Mouse (Mus musculus) spleen, postnatal 36 days (tissue): Measurements from ENCODE around the gene Ahnak.
"Not testable (repeated sequence)": the region's sequence is repeated elsewhere in the genome, so short reads cannot be mapped to it uniquely, and the experiment has no call there.

Experiments used
- DNase-seq, 2 experiments: peaks; one replicate each; pipeline ENCODE4 v3.0.0; 2022; ENCODE audit warnings: low spot score in 2 of 2, mixed read lengths in 1 of 2

The Ahnak gene

DNA sequence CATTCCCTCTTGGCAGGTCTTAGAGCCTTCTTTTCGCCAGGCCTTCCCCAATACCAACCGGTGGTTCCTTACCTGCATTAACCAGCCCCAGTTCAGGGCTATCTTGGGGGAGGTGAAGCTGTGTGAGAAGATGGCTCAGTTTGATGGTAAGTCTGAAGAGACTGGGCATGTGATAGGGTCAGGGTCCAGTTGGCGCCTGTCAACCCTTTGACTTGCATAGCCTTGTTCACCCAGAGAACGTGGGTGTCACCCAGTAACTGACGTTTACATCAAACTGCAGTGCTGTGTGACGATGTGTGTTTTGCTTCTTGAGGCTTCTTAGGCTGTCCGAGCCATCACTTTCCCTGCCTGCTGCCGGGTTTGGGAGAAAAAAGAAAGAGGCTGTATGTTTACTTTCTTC, 16.6 kb upstream of the Ahnak start:
- not testable (repeated sequence) for DNase-seq

DNA sequence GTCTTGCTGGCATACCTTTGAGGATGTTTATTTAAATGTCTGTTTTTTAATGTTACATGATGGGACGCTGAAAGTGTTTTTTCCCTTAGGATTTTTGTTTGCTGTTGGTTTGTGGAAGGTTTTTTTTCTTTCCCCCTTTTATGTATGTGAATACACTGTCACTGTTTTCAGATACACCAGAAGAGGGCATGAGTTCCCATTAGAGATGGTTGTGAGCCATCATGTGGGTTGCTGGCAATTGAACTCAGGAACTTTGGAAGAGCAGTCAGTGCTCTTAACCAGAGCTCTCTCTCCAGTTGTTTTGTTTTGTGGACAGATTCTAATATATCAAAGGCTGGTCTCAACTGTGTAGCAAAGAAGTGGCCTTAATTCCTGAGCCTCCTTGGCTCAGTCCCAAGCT, 14.4 kb upstream of the Ahnak start:
- DNase-seq: no peak

GRCm38 (mm10) chr19:8975491-8975890, 13.6 kb upstream of the Ahnak start:
- DNase-seq: no peak

DNA sequence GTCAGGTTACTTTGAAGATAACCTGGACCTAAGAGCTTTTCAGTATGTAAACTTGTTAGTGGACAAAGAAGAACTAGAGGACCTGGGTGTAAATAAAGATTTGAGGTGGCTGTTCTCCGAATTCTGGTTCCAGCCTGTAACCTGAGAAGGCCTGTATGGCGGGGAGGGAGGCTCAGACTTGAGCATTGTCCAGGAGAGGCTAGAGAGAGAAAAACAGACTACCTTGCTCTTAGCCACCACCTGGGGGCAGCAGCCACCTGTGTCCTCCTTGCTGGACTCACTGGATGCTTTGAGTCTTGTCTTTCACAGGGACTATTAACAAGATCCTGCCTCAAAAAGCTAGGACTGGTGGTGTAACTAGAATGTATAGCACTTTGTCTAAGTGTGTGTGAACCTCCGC, 12.5 kb upstream of the Ahnak start:
- no peak for DNase-seq

DNA sequence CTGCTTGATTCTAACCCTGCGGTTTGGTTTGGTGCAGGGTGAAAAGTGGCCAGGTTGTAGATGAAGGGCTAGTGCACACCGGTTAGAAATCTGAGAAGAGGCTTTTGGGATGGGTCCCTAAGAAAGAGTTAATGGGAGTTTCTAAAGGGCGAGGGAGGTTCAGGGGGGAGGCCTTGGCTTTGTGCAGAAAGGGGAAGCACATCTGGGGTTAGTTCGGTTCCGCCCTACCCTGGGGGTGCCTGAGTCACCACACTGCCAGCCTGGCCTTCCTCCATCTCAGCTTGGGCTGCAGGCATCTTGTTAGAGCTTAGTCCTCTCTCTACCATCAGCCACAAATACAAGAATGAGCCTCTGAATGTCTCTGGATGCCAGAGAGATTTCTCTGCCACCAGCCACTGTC, 8.3 kb upstream of the Ahnak start:
- peak; percentile 70 to 71 for DNase-seq

- peak in 1 of 2 experiments; percentile 43 for DNase-seq
These were observed 7.5 kb upstream of the Ahnak start for GRCm38 (mm10) chr19:8981450-8982168.

DNA sequence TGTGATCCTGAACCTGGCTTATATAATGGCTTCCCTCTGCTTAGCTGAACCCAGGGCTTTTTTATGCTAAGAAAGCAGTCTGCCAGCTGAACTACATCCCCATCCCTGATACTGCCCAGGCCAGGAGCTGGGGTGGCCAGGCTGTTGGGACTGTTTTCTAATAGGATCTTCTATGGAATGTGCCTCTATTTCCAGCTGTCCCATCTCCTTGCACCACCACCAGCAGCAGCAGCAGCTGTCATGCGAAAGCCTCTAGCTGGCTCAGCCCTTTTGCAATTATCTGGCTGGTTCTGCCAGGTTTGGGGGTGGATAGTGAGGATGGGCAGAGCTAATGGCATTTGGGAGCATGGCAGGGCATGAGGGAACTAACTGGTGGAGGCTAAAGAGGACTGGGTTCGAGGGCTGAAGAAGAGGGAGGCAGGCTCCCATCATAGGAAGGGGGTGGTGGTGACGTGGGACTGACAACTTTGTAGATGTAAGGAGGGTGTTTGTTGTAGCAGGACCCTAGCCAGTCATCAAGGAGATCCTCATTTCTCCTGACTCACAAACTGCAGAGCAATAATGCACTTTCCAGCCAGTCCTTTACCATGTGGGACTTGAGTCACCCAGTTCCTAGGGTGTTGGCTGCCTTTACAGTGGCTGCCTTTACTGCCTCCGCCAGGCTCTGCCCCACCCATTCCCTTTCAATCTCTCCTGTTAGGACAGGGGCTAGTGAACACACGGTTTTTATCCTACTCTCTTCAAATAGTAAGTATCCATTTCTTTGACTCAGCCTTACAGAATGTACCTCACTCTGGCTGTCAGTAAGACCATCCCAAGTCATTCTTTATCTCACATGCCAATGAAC, 6.6 kb upstream of the Ahnak start:
- no peak for DNase-seq

GRCm38 (mm10) chr19:8983150-8983650, 5.9 kb upstream of the Ahnak start:
- no peak for DNase-seq

DNA sequence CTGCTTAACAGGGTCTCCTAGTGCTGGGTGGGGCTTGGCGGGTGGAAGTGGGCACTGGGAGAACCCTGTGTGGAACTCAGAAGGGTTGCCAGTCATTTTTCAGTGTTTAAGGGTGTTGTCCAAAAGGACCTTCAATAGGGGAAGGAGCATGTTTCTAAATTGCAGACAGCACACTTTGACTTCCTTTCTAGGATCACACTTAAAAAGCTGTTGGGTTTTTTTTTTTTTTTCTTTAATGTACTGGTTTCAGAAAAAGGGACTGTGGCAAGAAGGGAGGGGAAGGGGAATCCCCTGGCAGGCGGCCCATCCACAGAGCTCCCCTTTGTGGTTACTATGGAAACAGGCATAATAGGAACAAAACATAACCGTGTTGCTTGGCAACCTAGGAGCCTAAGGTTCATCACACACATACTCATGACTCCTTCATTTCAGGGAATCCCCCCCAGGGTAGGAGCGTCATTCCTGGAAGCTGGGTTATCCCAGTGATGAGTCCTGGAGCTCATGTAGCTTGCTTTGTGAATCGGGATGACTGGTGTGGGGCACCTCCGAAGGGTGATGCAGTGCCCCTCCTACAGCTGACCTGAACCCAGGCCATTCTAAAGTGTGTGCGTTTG, 4.7 kb upstream of the Ahnak start:
- peak; percentile 84 to 85 for DNase-seq

DNA sequence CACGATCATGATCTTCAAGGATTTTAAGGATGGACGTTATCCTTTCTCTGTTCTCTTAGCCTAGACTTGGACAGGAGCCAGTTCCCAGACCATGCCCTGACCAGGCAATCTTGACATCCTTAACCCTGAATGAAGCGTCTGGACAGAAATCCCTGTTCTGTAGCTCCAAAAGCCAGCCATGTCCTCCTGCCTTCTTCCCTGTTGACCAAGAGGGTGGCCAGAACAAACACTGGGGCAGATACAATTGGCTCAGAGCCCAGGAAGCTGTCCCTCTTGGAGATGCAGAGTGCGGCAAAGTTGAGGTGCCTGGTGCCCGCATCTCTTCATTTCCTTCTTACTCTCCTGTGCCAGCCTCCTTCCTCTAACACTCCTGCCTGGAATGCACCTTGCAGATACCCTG, 3.2 kb upstream of the Ahnak start:
- no peak for DNase-seq

GRCm38 (mm10) chr19:8987816-8988215, 1.3 kb upstream of the Ahnak start:
- no peak for DNase-seq

DNA sequence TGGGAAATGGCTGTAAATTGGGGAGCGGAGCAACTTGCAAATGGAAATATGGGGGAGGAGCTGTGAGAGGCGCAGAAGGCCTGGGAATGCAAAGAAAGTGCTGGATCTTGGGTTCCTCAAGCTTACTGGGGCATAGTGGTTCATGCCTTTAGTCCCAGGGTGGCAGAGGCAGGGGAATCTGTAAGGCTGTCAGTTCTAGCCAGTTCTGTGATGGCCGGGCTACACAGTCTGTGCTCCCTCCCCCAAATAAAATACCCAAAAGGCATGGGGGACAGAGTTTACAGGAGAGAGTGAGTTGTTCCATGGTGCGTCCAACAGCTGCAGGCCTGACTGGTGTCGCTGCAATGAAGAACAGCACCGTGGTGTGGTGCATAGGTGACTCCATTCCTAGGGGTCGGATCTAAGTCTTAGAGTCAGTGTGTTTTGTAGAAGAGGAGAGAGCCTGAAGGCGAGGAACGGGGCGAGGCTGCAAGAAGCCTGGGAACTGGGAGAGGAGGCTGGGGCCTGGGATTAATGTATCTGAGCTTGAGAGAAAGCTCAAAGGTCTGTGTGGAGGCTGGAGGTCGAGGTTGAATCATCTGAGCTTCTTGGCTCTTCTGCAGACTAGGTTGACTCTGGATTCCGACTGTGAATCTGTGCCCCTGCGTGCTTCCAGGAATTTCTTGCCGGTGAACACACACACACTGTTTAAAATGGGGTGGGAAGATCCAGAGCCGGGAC, 578 bp upstream of the Ahnak start:
- DNase-seq: no peak

DNA sequence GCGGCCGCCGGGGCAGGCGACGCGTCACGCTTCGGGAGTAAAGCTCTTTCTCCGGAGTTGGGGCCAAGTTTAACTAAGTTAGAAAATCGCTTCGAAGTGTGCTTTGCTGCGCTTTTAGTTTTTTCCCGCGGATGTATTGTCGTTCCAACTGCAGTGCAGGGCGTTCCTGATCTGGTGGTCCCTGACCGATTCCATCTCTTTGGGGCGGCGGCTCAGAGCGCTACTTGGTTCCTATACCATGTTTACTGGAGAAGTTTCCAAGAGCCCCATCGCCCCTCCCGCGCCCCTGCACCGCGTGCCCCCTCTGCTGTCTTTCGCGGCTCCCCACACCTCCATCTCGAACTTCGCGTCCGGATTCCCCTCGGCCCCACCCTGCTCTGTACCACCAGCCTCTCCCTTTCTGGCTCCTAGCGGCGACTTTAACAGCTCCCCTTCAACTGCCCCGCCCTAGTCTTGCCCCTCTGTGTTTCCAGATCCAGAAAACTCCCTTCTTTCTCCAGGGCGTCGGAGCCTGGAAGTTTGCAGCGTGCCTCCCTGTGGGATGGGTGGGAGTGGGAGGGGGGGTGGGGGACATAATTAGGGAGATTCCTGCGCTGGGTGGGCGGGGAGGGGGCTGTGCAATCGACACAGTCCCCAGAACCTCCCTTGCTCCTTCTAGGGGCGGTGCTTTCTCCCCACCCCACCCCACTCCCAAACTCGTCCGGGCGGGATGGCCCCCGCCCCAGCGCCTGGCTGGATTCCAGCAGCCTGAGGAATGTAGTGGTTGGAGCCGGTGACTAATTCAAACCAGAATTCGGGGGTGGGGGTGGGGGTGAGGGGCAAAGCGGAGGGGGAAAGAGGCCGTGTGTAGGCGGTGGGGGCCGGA, 715 bp downstream of the Ahnak start:
- DNase-seq: peak; percentile 41 to 48

GRCm38 (mm10) chr19:8990432-8991102, 1.5 kb downstream of the Ahnak start:
- DNase-seq: no peak

DNA sequence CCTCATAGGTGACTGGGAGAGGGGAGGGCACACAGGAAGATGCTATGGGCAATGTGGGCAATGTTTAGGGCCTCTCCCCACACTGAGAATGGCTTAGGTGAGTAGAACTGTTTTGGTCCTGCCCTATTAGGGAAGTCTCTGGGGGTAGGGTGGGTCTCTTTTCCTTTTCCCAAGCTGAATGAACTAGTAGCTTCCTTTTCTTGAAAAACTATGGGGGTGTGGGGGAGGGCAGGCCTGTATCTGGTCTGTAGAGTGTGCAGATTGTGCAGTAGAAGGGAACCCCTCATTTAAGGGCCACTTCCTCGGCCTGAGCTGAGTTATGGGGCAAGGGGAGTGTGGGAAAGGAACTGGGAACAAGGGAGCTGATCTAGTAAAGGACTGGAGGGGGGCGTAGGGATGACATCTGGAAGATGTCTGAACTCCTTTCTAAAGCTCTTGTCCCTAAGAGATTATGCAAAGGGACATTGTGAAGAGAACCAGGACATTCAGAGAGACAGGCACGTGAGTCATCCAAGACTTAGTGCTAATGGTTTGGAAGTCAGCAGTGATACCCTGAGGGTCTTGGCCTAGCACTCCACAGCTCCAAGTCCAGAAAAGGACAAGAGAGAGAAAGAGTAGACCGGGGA, 2.3 kb downstream of the Ahnak start:
- no peak for DNase-seq

DNA sequence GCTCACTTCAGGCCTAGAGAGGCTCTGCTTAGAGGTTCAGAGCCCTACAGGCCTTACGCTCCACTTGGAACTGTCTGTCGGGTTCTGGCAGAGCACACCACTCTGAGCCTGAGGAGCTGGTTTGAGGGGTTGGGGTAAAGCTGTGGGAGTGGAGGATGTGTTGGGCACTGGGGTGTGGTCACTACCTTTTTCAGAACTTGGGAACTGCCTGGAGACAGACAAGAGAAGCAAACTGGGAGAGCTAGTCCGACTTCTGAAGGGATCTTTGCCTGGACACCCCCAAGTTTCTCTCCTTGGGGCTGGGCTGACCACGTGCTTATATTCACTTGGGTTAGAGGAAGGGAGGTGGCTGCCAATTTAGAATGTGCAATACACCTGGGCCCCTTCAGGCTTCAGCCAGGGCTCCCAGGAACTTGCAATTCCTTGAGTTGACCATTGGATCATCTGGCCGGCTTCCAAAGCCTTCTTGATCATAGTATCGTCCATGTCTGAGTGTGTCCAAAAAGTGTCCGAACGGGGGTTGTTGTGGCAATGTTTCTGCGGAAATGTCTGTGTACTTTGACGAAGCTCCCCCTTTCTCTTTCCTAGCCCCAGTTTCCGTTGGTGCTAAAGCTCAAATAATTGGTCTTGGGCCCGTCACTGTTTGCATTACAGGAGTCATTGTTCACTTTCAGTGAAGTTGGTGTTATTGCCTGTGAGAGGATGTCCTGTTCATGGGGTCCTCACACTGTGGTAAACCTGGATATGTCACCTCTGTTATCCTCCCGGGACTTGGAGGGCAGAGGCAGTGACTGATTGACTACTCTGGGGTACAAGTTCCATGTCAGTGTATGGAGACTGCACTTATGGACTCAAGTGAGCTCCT, 3.0 kb downstream of the Ahnak start:
- DNase-seq: no peak

DNA sequence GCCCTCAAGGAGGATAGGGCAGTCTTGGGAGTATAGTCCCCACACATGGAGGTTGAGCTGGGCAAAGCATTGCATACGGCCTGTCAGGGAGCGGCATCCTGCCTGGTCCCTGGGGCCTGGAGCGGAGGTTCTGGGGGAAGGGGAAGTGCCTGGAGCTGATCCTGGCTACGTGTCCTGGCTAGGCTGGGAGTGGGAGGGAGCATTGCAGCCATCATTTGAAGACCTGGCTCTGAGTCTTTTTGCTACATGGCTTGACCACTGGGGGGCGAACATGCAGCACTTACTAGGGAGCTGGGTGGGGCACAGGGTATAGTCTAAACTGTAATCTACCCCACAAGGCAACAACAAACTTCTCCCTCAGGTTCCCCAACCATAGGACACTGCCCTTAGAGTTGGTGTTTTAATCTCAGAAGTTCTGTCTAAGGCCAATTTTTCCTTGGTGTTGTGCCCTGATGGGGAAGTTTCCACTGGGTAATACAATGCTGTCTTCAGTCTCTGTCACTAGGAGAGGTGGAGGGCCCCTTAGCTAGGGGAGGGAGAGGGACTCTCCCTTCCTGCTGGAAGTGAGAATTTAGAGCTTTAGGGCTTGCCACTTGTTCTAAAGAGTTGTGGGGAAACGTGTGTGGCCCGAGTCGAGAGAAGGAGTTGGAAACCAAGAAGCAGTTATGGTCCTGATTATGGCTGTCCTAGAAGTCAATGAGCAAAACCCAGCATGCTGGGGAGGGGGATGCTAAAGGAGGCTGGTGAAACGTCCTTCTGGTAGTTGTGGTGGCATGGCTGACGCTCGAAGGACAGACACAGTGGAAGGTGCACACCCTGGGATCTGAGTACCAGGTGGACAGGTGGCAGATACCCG, 3.9 kb downstream of the Ahnak start:
- peak; percentile 81 to 86 for DNase-seq

DNA sequence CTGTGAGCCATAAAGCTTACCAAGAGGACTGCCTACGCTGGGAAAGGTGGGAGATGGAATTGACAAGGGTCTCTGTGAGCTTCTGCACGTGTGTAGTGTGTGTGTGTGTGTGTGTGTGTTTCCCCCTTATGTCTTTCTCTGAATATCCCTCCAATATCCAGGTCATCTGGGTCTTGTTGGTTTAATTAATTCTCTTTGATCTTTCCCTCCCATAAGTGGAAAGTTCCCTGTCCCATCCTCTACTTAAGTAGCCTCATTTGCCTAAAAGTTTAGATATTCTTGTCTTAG, 4.5 kb downstream of the Ahnak start:
- no peak for DNase-seq
